Mouse (Mus musculus) myocyte (in vitro differentiated cells): ENCODE results near the gene Doxl2.

ENCODE experiments used
- POLR2A ChIP-seq: IDR thresholded peaks from one replicate; pipeline ENCODE4 v1.6.1; 2011; ENCODE audit warnings: low read depth, mild to moderate bottlenecking, control low read depth, moderate library complexity; ENCODE audit not compliant: insufficient read length
- SRF ChIP-seq: IDR thresholded peaks from one replicate; pipeline ENCODE4 v1.6.1; 2011; ENCODE audit warnings: low read depth; ENCODE audit not compliant: control insufficient read depth, insufficient read length

DNA sequence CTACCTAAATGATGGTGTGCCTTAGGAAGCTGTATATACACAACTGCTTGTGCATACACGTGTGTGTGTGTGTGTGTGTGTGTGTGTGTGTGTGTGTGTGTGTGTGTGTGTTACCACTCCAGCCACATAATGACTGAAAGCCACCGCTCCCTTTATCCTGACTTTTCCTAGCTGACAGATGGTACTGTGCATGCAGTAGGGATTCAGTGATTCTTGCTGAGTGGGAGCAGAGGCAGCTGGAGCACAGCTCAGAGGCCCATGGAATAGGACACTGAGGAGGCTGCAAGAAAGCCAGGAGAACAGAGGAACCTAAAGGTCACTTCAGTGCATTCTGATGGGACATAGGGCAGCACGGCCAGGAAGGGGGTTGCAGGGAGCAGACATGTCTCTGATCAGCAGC, 7.5 kb downstream of the Doxl2 start:
- TF ChIP-seq POLR2A (no peak), SRF (no peak)
